Mouse (Mus musculus) frontal cortex, adult (tissue): ENCODE measurements around the gene Dtd1.

Experiments used
- ATAC-seq: cut with Nextera tagmentation; 2 replicates; pipeline ENCODE4 v1.9.2; 2017; ENCODE audit warnings: mild to moderate bottlenecking, moderate library complexity, mixed read lengths; ENCODE audit not compliant: low TSS enrichment

Dtd1 gene

DNA sequence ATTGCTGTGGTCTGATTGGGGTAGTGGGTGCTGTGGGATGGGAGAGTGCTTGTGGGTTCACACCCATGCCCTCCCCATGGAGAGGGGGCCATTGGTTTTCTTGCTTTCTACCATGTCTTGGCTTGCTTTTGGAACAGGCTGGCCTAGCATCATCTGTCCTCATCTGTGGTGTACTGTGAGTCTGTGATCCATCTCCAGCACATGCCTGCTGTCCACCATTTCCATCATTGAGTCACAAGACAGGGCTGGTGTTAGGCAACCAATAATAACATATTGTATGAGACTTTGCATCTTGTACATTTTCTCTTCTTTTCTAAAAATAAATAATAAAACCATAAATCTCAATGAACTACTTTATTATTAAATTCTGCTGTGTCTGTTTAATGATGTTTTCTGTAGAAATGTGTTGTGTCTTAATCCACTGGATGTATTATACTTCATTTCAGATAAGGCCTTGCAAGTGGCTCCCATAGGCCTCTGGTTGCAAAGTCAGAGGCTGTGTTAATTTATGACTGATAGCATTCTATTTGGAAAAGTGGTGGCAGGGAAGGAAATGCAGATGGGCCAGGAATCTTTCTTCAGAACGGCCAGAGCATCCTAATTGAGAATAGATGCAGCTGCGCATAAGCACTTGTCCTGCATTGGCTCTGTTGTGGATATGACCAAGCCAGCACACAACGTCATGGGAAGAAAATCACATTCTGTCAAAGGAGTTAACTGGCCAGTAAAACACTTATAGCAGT is 168.8 kb downstream of the Dtd1 start:
- ATAC-seq = no peak

DNA sequence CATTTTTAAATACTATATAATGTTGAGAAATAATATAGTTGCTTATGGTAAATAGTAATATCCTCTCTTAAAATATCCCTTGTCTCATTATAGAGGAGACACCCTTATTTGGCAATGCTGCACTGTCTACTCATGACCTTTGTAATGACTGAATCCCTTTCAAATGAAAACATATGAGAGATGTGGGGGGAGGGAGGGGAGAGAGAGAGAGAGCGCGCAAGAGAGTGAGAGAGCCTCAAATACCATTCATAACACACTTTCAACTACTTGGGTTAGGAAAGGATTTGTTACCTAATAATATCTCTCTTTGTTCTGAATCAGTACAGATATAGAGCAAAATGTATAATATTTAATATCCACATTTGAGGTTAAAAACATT is 169.4 kb downstream of the Dtd1 start:
- ATAC-seq = no peak

DNA sequence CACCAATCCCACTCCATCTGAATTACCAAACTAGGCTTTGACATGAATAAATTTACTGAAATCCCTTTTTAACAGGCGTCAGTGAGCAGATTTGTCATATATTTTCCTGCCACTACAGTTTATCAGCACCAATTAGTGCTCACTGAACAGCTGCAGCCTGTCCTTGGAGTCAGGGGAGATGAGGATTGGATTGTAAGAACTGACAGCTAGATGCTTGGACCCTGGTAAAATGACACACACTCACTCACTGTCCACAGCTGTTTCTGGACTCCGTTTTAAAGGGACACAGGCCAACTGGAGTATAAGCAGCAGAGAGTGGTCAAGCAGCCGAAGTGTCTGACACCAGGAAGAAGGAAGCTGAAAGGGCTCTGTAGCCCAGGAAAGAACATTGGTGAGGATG is 169.9 kb downstream of the Dtd1 start:
- ATAC-seq = no peak

DNA sequence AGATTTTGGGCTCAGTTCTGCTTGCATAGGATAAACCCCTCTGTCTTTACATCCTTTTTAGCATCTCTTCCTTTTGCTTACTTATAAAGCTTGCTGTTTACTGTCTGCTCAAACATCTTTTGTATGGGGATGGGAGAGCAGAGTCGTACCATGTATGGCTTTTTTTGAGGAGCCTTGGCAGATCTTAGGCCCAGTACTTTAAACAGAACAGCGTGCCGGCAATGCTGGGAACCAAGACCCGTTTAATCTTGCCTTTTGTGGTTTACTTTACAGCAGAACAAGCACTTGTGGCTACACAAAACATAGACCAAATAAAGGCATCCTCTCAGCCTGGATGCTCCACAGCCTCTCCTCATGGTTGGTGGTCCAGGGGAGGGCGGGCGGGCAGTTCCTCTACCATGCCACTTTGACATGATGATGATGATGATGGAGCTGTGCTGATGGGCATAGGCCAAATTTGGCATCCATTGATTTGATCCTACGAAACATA is 170.8 kb downstream of the Dtd1 start:
- ATAC-seq = 0 out of 2 replicates have a peak, but pooled peaks have one; percentile 29

DNA sequence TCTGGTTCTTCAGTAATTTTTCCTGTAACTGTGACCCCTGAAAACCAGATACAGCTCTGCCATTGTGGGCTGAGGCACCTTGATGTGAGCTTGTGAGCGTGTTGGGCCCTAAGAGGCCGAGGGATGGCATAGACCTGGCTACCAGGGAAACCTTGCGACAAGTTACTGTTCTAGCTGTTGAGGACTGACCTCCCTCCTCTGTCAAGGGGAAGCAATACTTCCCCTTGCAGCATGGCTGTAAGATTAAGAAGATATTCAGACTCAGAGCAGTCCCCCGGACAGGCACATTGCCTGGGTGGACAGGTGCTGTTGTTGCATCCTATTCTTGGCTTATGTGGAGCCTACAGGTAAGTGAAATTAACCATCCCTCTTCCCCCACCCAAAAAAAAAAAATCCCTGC is 172.1 kb downstream of the Dtd1 start:
- ATAC-seq = no peak

DNA sequence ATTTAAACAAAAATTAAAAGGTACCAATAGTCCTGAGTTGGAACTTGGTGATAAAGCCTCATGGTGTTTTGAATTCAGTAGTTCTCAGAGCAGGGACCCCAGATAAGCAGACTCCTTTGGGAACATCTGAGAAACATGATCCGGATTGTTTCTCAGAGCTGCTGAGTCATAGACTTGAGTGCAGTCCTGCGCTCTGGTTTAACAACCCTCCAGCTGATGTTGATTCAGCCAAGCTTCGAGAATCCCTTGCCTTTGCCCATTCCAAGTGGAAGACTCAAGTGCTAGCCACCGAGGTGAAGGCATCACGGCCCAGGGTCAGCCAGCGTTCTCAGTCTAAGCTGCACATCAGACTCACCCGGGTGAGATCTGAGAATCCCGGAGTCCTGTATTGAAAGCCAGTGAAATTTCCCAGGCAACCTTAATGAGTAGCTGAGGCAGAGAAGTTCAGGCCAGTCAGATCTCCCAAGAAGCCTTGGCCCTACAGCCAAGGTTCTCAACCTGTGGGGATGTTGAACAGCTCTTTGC is 175.0 kb downstream of the Dtd1 start:
- no peak for ATAC-seq

DNA sequence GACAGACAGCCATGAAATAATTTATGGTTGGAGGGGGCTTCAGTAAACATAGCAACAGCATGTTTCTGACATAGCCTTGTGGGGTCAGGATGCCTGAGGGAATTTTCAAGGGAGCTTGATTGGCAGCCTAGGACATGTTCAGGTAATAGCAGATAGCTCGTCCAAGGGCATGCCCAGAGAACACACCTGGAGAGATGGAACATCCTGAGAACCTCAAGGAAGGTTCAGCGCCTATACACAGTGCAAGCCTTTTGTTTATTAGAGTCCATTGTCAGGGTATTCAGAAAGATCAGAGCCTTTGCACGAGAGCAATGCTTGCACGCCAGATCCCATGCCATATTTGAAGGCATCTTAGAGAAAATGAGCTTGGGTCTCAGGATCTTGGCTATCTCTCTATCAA is 175.9 kb downstream of the Dtd1 start:
- no peak for ATAC-seq

DNA sequence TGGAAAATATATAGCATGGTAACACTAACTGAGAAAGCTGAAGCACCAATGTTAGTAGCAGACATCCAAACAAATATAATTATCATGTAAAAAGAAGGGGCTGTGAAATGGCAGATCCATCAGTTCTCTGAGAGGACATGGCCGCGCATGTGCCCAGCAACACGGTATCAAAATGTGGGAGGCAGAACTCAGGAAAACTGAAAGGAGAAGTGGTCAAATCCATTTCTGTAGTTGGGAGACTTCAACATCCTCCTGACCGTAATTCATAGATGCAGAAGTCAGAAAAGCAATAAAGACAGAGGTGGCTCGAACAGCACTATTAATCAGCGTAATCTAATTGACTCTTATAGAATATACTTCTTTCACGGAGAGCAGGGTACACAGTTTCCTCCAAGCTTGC is 179.6 kb downstream of the Dtd1 start:
- no peak for ATAC-seq

DNA sequence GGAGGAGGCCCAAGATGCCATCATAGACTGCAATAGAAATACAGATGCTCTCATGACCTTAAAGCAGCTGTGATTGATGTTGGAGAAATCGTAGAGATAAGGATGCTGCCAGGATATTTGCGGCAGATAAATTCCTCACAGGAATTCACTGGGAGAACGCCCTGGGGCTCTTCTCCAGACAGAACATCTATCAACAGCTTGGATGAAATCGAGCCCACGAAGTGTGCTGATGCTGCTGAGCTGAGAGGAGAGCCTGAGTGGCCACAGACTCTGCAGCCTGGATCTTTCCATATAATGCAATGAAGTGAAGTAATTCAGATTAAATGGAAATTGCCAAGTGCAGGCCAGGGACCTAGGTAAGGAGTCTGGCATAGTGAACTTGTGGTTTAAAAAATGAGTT is 181.0 kb downstream of the Dtd1 start:
- ATAC-seq = no peak

DNA sequence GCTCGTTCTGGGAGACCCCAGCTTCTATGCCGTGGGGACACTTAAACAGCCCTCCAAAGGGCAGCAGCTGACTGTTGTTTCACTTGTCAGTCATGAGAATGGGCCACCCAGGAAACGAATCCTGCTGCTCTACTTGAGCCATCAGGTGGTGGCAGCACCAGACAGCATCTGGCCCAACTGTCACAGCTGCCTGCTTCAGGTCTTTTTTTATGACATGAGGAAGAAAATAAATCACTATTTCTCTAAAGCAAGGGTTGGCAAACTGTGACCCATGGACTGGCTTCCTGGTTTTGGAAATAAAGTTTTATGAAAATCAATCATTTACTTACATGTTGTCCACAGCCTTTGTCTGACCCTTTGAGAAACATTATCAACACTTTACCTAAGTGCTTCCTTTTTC is 182.2 kb downstream of the Dtd1 start:
- no peak for ATAC-seq

DNA sequence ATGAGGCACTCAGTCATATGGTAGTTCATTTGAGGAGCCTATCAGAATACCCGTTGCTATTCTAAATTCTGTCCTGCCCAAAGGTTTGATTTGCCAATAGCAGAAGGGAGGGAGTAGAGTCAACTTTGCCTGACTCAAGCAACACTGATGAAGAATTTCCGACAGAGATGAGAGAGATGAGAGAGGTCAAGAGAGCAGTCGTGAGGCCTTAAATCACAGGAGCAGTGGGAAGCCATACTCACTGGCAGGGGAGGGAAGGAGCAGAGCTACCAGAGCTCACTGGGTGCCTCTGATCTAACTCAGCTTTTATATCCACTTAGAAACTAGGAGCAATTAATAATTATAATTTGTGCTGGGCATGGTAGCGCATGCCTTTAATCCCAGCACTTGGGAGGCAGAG is 182.8 kb downstream of the Dtd1 start:
- no peak for ATAC-seq

DNA sequence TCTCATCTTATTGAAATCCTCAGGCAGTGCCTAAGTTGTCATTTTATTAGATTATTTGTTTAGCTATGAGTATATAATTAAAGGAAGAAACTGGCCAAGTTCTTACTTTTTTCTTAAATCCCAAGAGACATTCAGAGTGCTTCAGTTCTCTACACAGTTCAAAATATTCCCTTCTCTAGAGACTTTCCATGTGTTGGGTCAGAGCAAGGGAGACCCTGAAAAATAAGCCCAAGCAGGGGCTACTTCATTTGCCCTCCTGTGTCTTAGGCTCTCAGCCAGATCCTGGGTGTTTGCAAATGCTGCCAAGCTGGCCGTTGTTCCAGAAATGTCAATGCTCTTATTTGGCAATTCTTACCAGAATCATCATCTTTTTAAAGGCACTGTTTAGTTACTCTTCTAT is 183.5 kb downstream of the Dtd1 start:
- no peak for ATAC-seq

DNA sequence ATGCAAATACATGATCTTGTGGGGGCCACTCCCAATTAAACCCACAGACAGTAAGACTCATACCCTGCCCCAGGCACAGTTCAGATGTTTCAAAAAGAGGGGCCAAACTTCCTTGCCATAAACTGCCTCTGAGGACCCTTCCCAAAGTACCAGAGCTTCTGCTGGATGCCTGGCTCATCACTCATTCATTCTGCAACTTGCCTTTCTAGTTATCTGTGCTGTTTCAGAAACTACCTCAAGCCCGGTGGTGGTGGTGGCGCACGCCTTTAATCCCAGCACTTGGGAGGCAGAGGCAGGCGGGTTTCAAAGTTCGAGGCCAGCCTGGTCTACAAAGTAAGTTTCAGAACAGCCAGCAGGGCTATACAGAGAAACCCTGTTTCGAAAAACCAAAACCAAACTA is 184.1 kb downstream of the Dtd1 start:
- no peak for ATAC-seq

DNA sequence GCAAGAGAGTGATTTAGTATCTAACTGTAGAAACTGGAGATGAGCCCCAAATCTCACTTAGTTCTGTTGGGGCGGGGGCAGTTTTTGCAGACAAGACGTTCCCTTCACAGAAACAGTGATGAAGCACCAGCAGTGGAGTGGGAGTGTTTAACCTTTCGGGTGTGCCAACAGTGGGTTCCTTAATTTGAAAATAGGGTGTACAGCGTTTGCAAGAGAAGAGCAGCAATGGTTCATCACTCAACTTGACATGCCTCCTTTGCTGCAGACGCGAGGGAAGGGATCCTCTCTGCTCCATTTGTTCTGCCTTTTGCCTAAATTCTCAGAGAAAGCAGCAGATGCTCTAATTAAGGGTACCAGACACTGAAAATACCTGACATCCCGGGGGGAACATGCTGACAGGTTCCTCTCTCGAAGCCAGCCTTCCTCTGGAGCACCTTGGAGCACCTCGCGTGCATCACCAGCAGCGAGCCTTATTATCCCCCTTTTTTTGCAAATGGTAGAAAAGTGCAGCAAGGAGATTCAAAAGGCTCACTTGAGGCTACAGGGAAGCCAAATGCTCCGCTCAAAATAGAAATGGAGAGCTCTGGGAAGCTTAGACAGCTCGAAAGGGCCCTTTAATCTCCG is 192.1 kb downstream of the Dtd1 start:
- peak; percentile 81 for ATAC-seq

DNA sequence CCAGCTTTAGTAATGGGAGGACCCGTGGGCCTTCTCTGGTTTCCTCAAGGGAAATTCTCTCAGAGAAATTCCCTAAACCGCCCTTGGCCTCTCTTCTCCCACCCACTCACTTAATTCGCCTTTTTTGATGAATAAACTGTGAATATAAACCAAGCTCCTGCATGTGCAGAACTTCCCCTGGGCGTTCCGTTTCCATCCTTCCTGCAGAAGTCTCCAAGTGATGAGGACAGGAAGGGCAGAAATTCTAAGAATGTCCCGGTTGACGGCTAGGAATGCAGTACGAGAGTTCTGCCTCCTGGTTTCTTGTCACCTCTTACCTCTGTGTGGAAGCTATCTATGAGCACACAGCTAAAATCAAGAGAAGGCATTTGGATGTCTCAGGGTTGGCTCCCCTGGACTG is 197.8 kb downstream of the Dtd1 start:
- ATAC-seq = no peak

DNA sequence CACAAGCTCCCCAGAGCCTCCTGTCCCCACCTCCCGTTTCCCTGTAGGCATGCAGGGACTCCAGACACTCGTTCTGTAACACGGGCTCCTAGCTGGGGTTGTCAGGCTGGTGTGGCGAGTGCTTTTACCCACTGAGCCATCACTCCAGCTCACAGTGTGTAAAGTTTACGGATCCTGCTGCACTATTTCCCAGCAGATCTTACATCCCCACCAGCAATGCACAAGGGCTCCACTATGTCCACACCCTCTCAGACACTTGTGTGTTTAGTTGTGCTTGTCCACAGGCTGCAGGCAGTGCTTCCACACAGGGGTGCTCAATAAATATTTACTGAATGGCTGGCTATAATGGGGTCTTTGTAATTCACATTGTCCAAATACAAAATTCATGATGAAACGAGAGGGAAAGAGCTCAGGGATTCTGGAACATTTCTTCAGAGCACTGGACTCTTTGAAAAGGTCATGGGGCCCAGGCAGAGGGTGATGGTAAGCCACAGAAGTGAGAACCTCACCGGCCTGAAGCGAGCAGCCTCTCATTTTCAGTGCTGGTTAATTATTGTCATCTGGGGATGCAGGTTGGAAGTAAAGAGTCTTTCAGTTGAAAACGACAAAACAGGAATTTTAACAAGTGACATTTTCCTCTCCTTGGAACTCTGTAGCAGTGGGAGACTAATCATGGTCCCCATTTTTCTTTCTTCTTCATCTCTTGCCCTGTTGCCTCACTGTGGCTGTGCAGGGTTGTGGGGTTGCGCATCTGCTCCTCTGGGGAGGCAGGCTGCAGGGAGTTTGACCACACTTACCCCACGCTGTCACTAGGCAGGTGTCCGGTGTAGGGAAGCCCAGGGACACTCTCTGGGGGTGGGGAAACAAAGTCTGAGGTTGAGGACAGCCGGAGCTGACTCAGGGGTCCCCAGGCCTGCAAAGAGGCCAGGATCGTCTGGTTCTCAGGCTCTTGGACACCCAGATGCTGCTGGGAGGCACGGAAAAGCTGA is 208.4 kb downstream of the Dtd1 start:
- ATAC-seq = no peak
